Mouse (Mus musculus) heart, embryonic 16.5 days (tissue): ENCODE measurements around the gene Maz. TPM values are rescaled to one million over a fixed set of nuclear protein-coding genes. Genes with fewer than 3 reads are reported as not detected.
A peak's percentile ranks its signal among the peaks of the same experiment; 100 is the strongest.

Experiments used
- ATAC-seq: fragments of 200-750 bp; cut with Nextera tagmentation; replicated peaks from 2 replicates; pipeline ENCODE4 v1.8.0; 2017; ENCODE audit warnings: moderate number of reproducible peaks; ENCODE audit not compliant: insufficient read depth, low FRiP score; ENCODE audit errors: extremely low read depth
- H3K27ac ChIP-seq: fragments of 300-500 bp; sonication (generic); 2 replicates; pipeline ENCODE4 v1.5.1; 2014; ENCODE audit warnings: mild to moderate bottlenecking, low read length, control low read depth, moderate library complexity
- H3K27me3 ChIP-seq: fragments of 300-500 bp; sonication (generic); 2 replicates; pipeline ENCODE4 v1.6.1; 2014; ENCODE audit warnings: low read length, mixed read lengths; ENCODE audit not compliant: control insufficient read depth, insufficient read depth
- H3K36me3 ChIP-seq: fragments of 300-500 bp; sonication (generic); 2 replicates; pipeline ENCODE4 v1.6.1; 2014; ENCODE audit not compliant: control insufficient read depth, insufficient read depth
- H3K4me1 ChIP-seq: fragments of 300-500 bp; sonication (generic); 2 replicates; pipeline ENCODE4 v1.6.1; 2014; ENCODE audit warnings: low read length, mixed read lengths; ENCODE audit not compliant: control insufficient read depth, insufficient read depth
- H3K4me2 ChIP-seq: fragments of 300-500 bp; sonication (generic); 2 replicates; pipeline ENCODE4 v1.6.1; 2014; ENCODE audit warnings: low read depth, mild to moderate bottlenecking, control low read depth, low read length
- H3K4me3 ChIP-seq: fragments of 300-500 bp; sonication (generic); 2 replicates; pipeline ENCODE4 v1.5.1; 2014; ENCODE audit warnings: mild to moderate bottlenecking, control low read depth, low read length
- H3K9ac ChIP-seq: fragments of 300-500 bp; sonication (generic); 2 replicates; pipeline ENCODE4 v1.6.1; 2014; ENCODE audit warnings: low read length, control low read depth
- H3K9me3 ChIP-seq: fragments of 300-500 bp; sonication (generic); replicated peaks from 2 replicates; pipeline ENCODE4 v1.6.1; 2016; ENCODE audit warnings: low read length; ENCODE audit not compliant: control insufficient read depth
- WGBS: fragments of 180-500 bp; shearing (Covaris S2); extraction: QIAGEN DNeasy Blood & Tissue Kit; methylation state at CpG from one replicate; pipeline ENCODE4 v1.1.7; 2014; 5-methylcytosine and 5-hydroxymethylcytosine counted together
- polyA plus RNA-seq: library from polyadenylated mRNA; unstranded; fragments of >200 nt; fragmentation: Nextera tagmentation; extraction: Ambion mirVana; gene quantifications from 2 replicates; pipeline ENCODE4 v1.2.1, GENCODE M21; 2015

The Maz gene
- polyA plus RNA-seq, 1 experiment from 2014 or later = 31.5 TPM

GRCm38 (mm10) chr7:127013385-127013784 lies 13.5 kb downstream of the Maz start:
- Histone ChIP-seq H3K4me3 (peak overlapping the region; percentile 72), H3K9ac (no peak overlapping the region)
- 88% methylated on average over 6 of the region's 6 CpGs for WGBS

GRCm38 (mm10) chr7:127012845-127013244 lies 14.0 kb downstream of the Maz start:
- H3K4me1 ChIP-seq = peaks cover 39% of the 10 kb centered on the region
- H3K27ac ChIP-seq = no peak overlapping the region
- no peak for ATAC-seq
- H3K9ac ChIP-seq = no peak overlapping the region
- no peak overlapping the region for H3K4me2 ChIP-seq
- WGBS = 91% methylated on average over 10 of the region's 10 CpGs
- H3K4me3 ChIP-seq = no peak overlapping the region
- no peaks in the 10 kb centered on the region for H3K9me3 ChIP-seq
- peaks cover 11% of the 10 kb centered on the region; the same call in 1 of the 2 replicates for H3K36me3 ChIP-seq
- H3K27me3 ChIP-seq = no peaks in the 10 kb centered on the region

More at GRCm38 (mm10) chr7:127013385-127013784, 13.5 kb downstream of the Maz start:
- Histone ChIP-seq H3K27ac (no peak overlapping the region), H3K4me1 (peaks cover 38% of the 10 kb centered on the region), H3K4me2 (peak overlapping the region; percentile 83; the same call in 1 of the 2 replicates), H3K9me3 (no peaks in the 10 kb centered on the region), H3K27me3 (no peaks in the 10 kb centered on the region), H3K36me3 (peaks cover 11% of the 10 kb centered on the region; the same call in 1 of the 2 replicates)
- ATAC-seq = no peak

GRCm38 (mm10) chr7:127012374-127012773 lies 14.5 kb downstream of the Maz start:
- no peak overlapping the region for H3K4me2 ChIP-seq
- no peak for ATAC-seq
- no peaks in the 10 kb centered on the region for H3K9me3 ChIP-seq

GRCm38 (mm10) chr7:127011717-127012116 lies 15.1 kb downstream of the Maz start:
- Histone ChIP-seq H3K9me3 (no peaks in the 10 kb centered on the region), H3K36me3 (peaks cover 11% of the 10 kb centered on the region; the same call in 1 of the 2 replicates), H3K4me3 (no peak overlapping the region), H3K4me2 (no peak overlapping the region), H3K9ac (no peak overlapping the region), H3K4me1 (peaks cover 34% of the 10 kb centered on the region), H3K27ac (no peak overlapping the region), H3K27me3 (no peaks in the 10 kb centered on the region)
- no peak for ATAC-seq
- 64% methylated on average over 2 of the region's 2 CpGs for WGBS

More at GRCm38 (mm10) chr7:127012374-127012773, 14.5 kb downstream of the Maz start:
- Histone ChIP-seq H3K4me3 (no peak overlapping the region), H3K36me3 (peaks cover 11% of the 10 kb centered on the region; the same call in 1 of the 2 replicates), H3K27me3 (no peaks in the 10 kb centered on the region), H3K4me1 (peaks cover 34% of the 10 kb centered on the region), H3K27ac (no peak overlapping the region), H3K9ac (no peak overlapping the region)
- 72% methylated on average over 6 of the region's 6 CpGs for WGBS

GRCm38 (mm10) chr7:127011051-127011450 lies 15.8 kb downstream of the Maz start:
- no peak for ATAC-seq
- Histone ChIP-seq H3K27ac (no peak overlapping the region), H3K27me3 (no peaks in the 10 kb centered on the region), H3K9me3 (no peaks in the 10 kb centered on the region), H3K4me2 (no peak overlapping the region), H3K9ac (no peak overlapping the region), H3K4me3 (no peak overlapping the region), H3K4me1 (peaks cover 38% of the 10 kb centered on the region), H3K36me3 (peaks cover 11% of the 10 kb centered on the region; the same call in 1 of the 2 replicates)
- 89% methylated on average over 2 of the region's 2 CpGs for WGBS

GRCm38 (mm10) chr7:127009307-127010085 lies 17.3 kb downstream of the Maz start:
- ATAC-seq = no peak
- no peak overlapping the region for H3K4me2 ChIP-seq
- WGBS = 79% methylated on average over 17 of the region's 17 CpGs
- no peaks in the 10 kb centered on the region for H3K27me3 ChIP-seq
- H3K36me3 ChIP-seq = peaks cover 6% of the 10 kb centered on the region; the same call in 1 of the 2 replicates
- H3K4me1 ChIP-seq = peaks cover 26% of the 10 kb centered on the region
- no peaks in the 10 kb centered on the region for H3K9me3 ChIP-seq
- H3K9ac ChIP-seq = no peak overlapping the region
- H3K27ac ChIP-seq = peak overlapping the region; percentile 74
- no peak overlapping the region for H3K4me3 ChIP-seq

- no peaks in the 10 kb centered on the region for H3K9me3 ChIP-seq
- H3K36me3 ChIP-seq = peaks cover 3% of the 10 kb centered on the region; the same call in 1 of the 2 replicates
- ATAC-seq = peak; percentile 80
- peak overlapping the region; percentile 74 for H3K27ac ChIP-seq
- H3K4me1 ChIP-seq = peaks cover 17% of the 10 kb centered on the region
- no peak overlapping the region for H3K4me2 ChIP-seq
- 31% methylated on average over 9 of the region's 9 CpGs for WGBS
- H3K9ac ChIP-seq = peak overlapping the region; percentile 36; the same call in 1 of the 2 replicates
- H3K27me3 ChIP-seq = no peaks in the 10 kb centered on the region
- no peak overlapping the region for H3K4me3 ChIP-seq
These were observed 18.4 kb downstream of the Maz start for GRCm38 (mm10) chr7:127008239-127009019.

- Histone ChIP-seq H3K4me1 (peaks cover 14% of the 10 kb centered on the region; the same call in 1 of the 2 replicates), H3K4me3 (no peak overlapping the region), H3K9me3 (no peaks in the 10 kb centered on the region), H3K27me3 (no peaks in the 10 kb centered on the region), H3K4me2 (no peak overlapping the region), H3K27ac (no peak overlapping the region), H3K36me3 (no peaks in the 10 kb centered on the region), H3K9ac (no peak overlapping the region)
- WGBS = 81% methylated on average over 6 of the region's 6 CpGs
- ATAC-seq = no peak
These were observed 19.4 kb downstream of the Maz start for GRCm38 (mm10) chr7:127007313-127008024.
